Mouse (Mus musculus) embryonic fibroblast, embryonic 13.5 days (primary cell): ENCODE measurements around the gene Clec18a.

ENCODE experiments used
- CTCF ChIP-seq: IDR thresholded peaks from 2 replicates; pipeline ENCODE4 v1.5.1; 2011; ENCODE audit warnings: mild to moderate bottlenecking, control low read depth, low read length, moderate library complexity, borderline replicate concordance; ENCODE audit not compliant: insufficient read depth
- POLR2A ChIP-seq: IDR thresholded peaks from 2 replicates; pipeline ENCODE4 v1.6.1; 2011; ENCODE audit warnings: low read depth, mild to moderate bottlenecking, control low read depth, low read length, moderate library complexity

DNA sequence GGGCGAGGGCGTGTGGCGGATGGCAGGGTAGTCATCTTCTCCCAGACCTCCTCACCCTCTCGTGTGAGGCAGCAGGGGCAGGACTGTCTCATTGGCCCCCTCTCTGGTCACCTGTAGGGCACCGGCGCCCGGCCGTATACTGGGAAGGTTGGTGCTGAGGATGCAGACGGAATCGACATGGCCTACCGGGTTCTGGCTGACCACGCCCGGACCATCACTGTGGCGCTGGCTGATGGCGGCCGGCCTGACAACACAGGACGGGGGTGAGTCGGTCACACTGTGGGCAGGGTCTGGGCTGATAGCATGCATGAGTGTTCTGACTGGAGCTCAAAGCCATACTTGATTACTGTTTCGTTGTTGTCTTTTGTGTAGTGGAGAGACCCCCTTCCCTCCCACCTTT is 49.7 kb downstream of the Clec18a start:
- no peak for TF ChIP-seq POLR2A
- TF ChIP-seq CTCF, result no peak
